Mouse (Mus musculus): ENCODE data around the gene Gm10354. TPM values are rescaled to one million over a fixed set of nuclear protein-coding genes. Genes with fewer than 3 reads are reported as not detected.
"Not testable (repeated sequence)": the region's sequence is repeated elsewhere in the genome, so short reads cannot be mapped to it uniquely, and the experiment has no call there.

Gm10354 gene
- total RNA-seq, 2 experiments from 2014 or later: not detected

GRCm38 (mm10) chr5:14955928-14956706, 22.6 kb downstream of the Gm10354 start:
- not testable (repeated sequence) for DNase-seq

GRCm38 (mm10) chr5:14953587-14953986, 25.1 kb downstream of the Gm10354 start:
- not testable (repeated sequence) for DNase-seq

GRCm38 (mm10) chr5:14952749-14953148, 26.0 kb downstream of the Gm10354 start:
- DNase-seq: not testable (repeated sequence)

GRCm38 (mm10) chr5:14951822-14952221, 26.9 kb downstream of the Gm10354 start:
- not testable (repeated sequence) for DNase-seq

GRCm38 (mm10) chr5:14947482-14948198, 31.1 kb downstream of the Gm10354 start:
- DNase-seq: not testable (repeated sequence)

GRCm38 (mm10) chr5:14945524-14945923, 33.2 kb downstream of the Gm10354 start:
- DNase-seq: not testable (repeated sequence)

GRCm38 (mm10) chr5:14941043-14941442, 37.7 kb downstream of the Gm10354 start:
- not testable (repeated sequence) for DNase-seq

- not testable (repeated sequence) for DNase-seq
Observed at GRCm38 (mm10) chr5:14938329-14938728, 40.4 kb downstream of the Gm10354 start, which contains the start of gene Speer4e. Speer4e (minus strand) TSS chr5:14938429.

- DNase-seq: not testable (repeated sequence)
Observed at GRCm38 (mm10) chr5:14933721-14934120, 45.0 kb downstream of the Gm10354 start.

GRCm38 (mm10) chr5:14927047-14927446, 51.7 kb downstream of the Gm10354 start:
- DNase-seq: not testable (repeated sequence)

Other genes with a start within 250 kb of the Gm10354 start
- gene Gm9758, start 64.0 kb downstream of the Gm10354 start, total RNA-seq (2021): not detected
- gene Speer4e, start 40.5 kb downstream of the Gm10354 start, total RNA-seq (2021): not detected
- gene Gm17019, start 54.1 kb upstream of the Gm10354 start, total RNA-seq (2021): not detected

All from gastrocnemius, postnatal 25 days (tissue).